Mouse (Mus musculus): ENCODE results near the gene Cst3.

DNA sequence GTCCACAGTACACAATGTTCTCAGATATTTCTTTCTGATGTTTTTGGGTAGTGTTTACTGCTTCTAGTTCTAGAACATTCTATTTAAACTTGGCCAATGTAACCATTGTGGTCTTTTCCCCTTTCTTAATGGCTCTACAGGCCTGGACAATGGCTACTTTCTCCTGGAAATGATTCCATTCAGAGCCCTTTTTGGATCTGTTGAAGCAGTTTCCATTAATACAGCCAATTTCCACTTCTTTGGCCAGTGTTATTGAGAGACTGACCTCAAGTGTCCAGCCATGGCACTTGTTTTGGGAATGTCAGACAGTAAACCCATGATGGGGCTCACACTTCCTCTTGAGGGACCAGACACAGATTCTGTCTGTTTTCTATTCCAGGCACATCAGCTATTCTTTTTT lies 13.8 kb downstream of the Cst3 start:
- TF ChIP-seq POLR2A (IDR thresholded peaks at IDR 0.05; ENCODE audit: insufficient read length, low read depth) (no peak), SRF (IDR thresholded peaks at IDR 0.05; ENCODE audit: control insufficient read depth, insufficient read length, low read depth) (no peak), TCF3 (IDR thresholded peaks at IDR 0.05; ENCODE audit: insufficient read length, low read depth) (no peak), E2F4 (IDR thresholded peaks at IDR 0.05; ENCODE audit: insufficient read depth) (no peak), CEBPB (IDR thresholded peaks at IDR 0.05; ENCODE audit: insufficient read depth, poor library complexity, severe bottlenecking) (no peak), MYOD1 (IDR thresholded peaks at IDR 0.05; ENCODE audit: control insufficient read depth in 1 of 3, insufficient read length in 2 of 3, low read depth in 2 of 3) (no peak), USF1 (IDR thresholded peaks at IDR 0.05; ENCODE audit: low read depth) (no peak), MAX (IDR thresholded peaks at IDR 0.05; ENCODE audit: low read depth) (no peak), TCF12 (IDR thresholded peaks at IDR 0.05; ENCODE audit: insufficient read depth, poor library complexity, severe bottlenecking) (no peak)
